Mouse (Mus musculus) liver, embryonic 16.5 days (tissue): ENCODE results near the gene Fcgrt. TPM values are rescaled to one million over a fixed set of nuclear protein-coding genes. Genes with fewer than 3 reads are reported as not detected.
A peak's percentile ranks its signal among the peaks of the same experiment; 100 is the strongest.

Source experiments
- ATAC-seq: fragments of 200-750 bp; cut with Nextera tagmentation; 2 replicates; pipeline ENCODE4 v1.8.0; 2017; ENCODE audit warnings: low read depth, mild to moderate bottlenecking, moderate number of reproducible peaks, moderate library complexity
- H3K27ac ChIP-seq: fragments of 300-500 bp; sonication (generic); 2 replicates; pipeline ENCODE4 v1.5.1; 2014; ENCODE audit warnings: mild to moderate bottlenecking, low read length
- H3K27me3 ChIP-seq: fragments of 300-500 bp; sonication (generic); 2 replicates; pipeline ENCODE4 v1.6.1; 2014; ENCODE audit warnings: low read depth, low read length, mixed read lengths; ENCODE audit not compliant: control insufficient read depth, insufficient read depth
- H3K36me3 ChIP-seq: fragments of 300-500 bp; sonication (generic); 2 replicates; pipeline ENCODE4 v1.6.1; 2014; ENCODE audit warnings: mild to moderate bottlenecking; ENCODE audit not compliant: control insufficient read depth, insufficient read depth
- H3K4me1 ChIP-seq: fragments of 300-500 bp; sonication (generic); 2 replicates; pipeline ENCODE4 v1.6.1; 2014; ENCODE audit warnings: low read depth, low read length, mixed read lengths; ENCODE audit not compliant: control insufficient read depth
- H3K4me2 ChIP-seq: fragments of 300-500 bp; sonication (generic); 2 replicates; pipeline ENCODE4 v1.6.1; 2014; ENCODE audit warnings: low read depth, low read length, mixed read lengths
- H3K4me3 ChIP-seq: fragments of 300-500 bp; sonication (generic); 2 replicates; pipeline ENCODE4 v1.5.1; 2014; ENCODE audit warnings: low read depth, mild to moderate bottlenecking, low read length
- H3K9ac ChIP-seq: fragments of 300-500 bp; sonication (generic); 2 replicates; pipeline ENCODE4 v1.6.1; 2014; ENCODE audit warnings: low read depth, low read length
- H3K9me3 ChIP-seq: fragments of 300-500 bp; sonication (generic); replicated peaks from 2 replicates; pipeline ENCODE4 v1.6.1; 2016; ENCODE audit warnings: low read length; ENCODE audit not compliant: control insufficient read depth
- WGBS: fragments of 180-500 bp; shearing (Covaris S2); extraction: QIAGEN DNeasy Blood & Tissue Kit; methylation state at CpG from one replicate; pipeline ENCODE4 v1.1.7; 2014; ENCODE audit not compliant: insufficient replicate concordance; 5-methylcytosine and 5-hydroxymethylcytosine counted together
- polyA plus RNA-seq: library from polyadenylated mRNA; unstranded; fragments of >200 nt; fragmentation: Nextera tagmentation; extraction: Ambion mirVana; gene quantifications from 2 replicates; pipeline ENCODE4 v1.2.1, GENCODE M21; 2015

Gene Fcgrt
- polyA plus RNA-seq, 1 experiment from 2014 or later = 56.1 TPM

DNA sequence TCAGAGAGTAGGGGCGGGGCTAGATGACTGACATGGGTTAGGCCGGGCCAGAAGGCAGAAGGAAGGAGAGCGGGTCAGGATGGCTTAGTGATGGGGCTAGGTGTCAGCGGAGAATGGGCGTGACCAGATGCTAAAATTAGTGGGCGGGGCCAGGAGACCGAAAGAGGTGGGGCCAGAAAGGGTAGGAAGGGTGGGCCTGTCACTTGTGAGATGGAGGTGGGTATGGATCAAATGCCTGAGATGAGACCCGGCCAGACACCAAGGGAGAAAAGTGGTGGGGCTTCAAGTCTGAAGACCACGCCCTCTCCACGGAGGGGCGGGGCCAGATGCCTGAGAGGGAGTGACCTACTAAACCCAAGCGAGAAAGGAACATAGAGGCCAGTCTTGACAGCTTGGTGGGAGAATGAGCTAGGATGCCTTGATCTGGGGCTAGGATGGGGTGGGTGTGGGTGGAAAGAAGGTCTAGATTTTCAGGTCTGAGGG is 30.9 kb upstream of the Fcgrt start:
- H3K9ac ChIP-seq = peak overlapping the region; percentile 25; the same call in 1 of the 2 replicates
- peak overlapping the region; percentile 79 for H3K4me3 ChIP-seq
- peak overlapping the region; percentile 70 for H3K27ac ChIP-seq
- H3K4me1 ChIP-seq = peaks cover 46% of the 10 kb centered on the region
- H3K4me2 ChIP-seq = peak overlapping the region; percentile 88
- ATAC-seq = peak; percentile 31
- WGBS = 6% methylated on average over 12 of the region's 12 CpGs
- no peaks in the 10 kb centered on the region for H3K27me3 ChIP-seq
- no peaks in the 10 kb centered on the region for H3K36me3 ChIP-seq
- no peaks in the 10 kb centered on the region for H3K9me3 ChIP-seq

DNA sequence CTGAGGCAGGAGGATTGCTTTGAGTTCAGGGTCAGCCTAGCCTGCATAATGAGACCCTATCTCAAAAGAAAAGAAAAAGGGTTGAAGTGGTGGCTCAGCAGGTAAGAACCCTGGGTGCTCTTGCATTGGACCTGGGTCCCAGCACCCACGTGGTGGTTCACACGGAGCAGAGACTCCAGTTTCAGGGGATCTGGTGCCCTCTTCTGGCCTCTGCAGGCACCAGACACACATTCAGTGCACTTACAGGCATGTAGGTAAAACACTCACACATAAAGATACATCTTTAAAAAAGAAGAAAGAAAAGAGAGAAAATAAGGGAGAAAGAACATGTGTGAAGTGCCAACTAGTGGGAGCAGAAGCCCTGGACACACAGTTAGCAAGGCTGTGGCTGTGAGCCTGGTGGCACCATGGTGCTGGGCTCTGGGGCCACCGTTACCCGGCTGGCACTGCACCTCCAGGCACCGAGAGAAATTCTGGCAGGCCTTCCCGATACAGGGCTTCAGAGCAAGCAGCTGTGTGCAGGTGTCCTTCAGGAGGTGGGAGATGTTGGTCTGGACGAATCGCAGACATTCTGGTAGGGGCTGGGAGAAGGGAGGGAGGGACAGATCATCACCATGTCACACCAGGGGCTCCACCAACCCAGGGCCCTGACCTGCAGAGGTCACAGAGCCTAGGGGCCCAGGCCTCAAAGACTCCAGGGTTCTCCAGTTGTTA is 30.0 kb upstream of the Fcgrt start:
- Histone ChIP-seq H3K4me3 (no peak overlapping the region), H3K4me2 (no peak overlapping the region), H3K9me3 (no peaks in the 10 kb centered on the region), H3K27ac (no peak overlapping the region), H3K9ac (no peak overlapping the region), H3K27me3 (no peaks in the 10 kb centered on the region), H3K36me3 (no peaks in the 10 kb centered on the region), H3K4me1 (peaks cover 49% of the 10 kb centered on the region)
- 80% methylated on average over 8 of the region's 8 CpGs for WGBS
- no peak for ATAC-seq

DNA sequence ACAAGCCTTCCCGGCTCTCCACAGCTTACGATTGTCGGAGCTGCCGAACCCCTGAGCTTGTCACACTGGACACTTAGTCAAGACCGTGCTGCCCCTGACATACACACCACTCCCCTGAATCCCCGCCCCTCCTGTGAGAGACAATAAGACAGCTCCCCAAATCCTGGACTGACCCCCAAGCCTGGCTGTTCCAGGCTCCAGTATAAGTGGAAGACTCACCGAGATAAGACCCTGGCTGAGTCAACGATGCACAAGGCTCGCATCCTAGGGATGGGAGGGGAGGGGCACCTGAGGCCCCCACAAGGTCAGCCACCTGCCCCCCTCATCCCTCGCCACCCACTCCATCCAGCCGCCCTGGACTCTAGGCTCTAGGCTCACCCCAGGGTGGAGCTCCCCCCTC is 28.2 kb upstream of the Fcgrt start:
- ATAC-seq = no peak
- H3K27ac ChIP-seq = no peak overlapping the region
- no peaks in the 10 kb centered on the region for H3K9me3 ChIP-seq
- H3K4me2 ChIP-seq = no peak overlapping the region
- peaks cover 5% of the 10 kb centered on the region for H3K36me3 ChIP-seq
- H3K9ac ChIP-seq = no peak overlapping the region
- no peak overlapping the region for H3K4me3 ChIP-seq
- 74% methylated on average over 11 of the region's 11 CpGs for WGBS
- no peaks in the 10 kb centered on the region for H3K27me3 ChIP-seq
- peaks cover 41% of the 10 kb centered on the region for H3K4me1 ChIP-seq

DNA sequence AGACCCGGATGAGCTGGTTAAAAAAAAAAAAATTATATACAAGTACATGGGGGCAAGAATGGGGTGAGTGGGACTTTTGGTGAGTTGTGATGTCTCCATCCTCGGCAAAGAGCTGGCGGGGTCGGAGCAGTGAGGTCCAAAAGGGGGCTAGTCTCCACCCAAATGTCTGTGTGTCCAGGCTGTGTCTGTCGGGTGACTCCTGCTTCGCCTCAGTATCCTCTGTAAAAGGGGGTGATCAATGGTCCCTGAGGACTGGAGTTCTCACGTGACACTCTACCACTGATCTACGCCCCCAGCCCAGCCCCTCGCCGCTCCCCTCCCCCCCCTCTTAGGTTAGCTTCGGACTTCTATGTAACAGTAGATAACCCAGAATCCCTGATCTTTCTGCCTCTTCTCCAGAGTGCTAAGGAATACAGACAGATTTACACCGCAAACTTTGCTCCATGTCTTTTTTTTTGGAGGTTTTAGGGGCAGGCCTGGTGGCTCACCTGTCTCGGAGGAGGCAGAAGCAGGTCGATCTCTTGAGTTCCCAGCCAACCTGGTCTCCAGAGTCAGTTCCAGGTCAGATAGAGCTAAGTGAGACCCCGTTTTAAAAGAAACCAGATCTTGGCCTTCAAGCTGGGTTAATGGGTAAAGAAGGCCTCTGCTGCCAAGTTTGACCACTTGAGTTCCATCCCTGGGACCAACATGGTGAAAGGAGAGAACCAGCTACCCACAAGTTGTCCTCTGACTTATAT is 26.3 kb upstream of the Fcgrt start:
- ATAC-seq = no peak
- Histone ChIP-seq H3K4me3 (peak overlapping the region; percentile 81), H3K4me1 (peaks cover 37% of the 10 kb centered on the region), H3K9me3 (no peaks in the 10 kb centered on the region), H3K27ac (peak overlapping the region; percentile 90; the same call in 1 of the 2 replicates), H3K36me3 (peaks cover 21% of the 10 kb centered on the region), H3K27me3 (no peaks in the 10 kb centered on the region), H3K9ac (peak overlapping the region; percentile 79), H3K4me2 (peak overlapping the region; percentile 96)
- WGBS = 42% methylated on average over 15 of the region's 15 CpGs

DNA sequence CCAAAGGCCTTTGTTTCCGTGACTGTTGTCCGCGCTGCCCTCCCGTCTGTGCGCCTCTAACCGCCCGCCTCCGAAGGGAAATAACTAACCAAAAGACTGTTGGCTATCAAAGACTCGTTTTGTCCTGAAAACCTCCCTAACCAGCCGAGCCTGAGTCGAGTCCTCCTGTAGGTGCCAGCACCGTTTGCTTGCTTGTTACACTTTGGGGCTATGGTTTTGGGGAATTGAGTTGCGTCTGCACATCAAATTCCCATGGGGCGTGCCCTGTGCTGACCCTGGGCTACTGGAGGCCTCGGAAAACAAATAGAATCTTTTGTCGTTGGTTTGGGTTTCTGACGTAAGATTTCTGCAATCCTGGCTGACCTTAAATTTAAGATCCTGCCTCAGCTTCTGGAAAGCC is 25.7 kb upstream of the Fcgrt start:
- H3K36me3 ChIP-seq = peaks cover 21% of the 10 kb centered on the region
- peak overlapping the region; percentile 81 for H3K4me3 ChIP-seq
- WGBS = under 1% methylated on average over 17 of the region's 17 CpGs
- H3K27ac ChIP-seq = peak overlapping the region; percentile 90
- H3K9me3 ChIP-seq = no peaks in the 10 kb centered on the region
- ATAC-seq = 0 out of 2 replicates have a peak, but pooled peaks have one; percentile 0
- H3K4me1 ChIP-seq = peaks cover 36% of the 10 kb centered on the region
- no peaks in the 10 kb centered on the region for H3K27me3 ChIP-seq
- peak overlapping the region; percentile 96 for H3K4me2 ChIP-seq
- peak overlapping the region; percentile 79 for H3K9ac ChIP-seq

DNA sequence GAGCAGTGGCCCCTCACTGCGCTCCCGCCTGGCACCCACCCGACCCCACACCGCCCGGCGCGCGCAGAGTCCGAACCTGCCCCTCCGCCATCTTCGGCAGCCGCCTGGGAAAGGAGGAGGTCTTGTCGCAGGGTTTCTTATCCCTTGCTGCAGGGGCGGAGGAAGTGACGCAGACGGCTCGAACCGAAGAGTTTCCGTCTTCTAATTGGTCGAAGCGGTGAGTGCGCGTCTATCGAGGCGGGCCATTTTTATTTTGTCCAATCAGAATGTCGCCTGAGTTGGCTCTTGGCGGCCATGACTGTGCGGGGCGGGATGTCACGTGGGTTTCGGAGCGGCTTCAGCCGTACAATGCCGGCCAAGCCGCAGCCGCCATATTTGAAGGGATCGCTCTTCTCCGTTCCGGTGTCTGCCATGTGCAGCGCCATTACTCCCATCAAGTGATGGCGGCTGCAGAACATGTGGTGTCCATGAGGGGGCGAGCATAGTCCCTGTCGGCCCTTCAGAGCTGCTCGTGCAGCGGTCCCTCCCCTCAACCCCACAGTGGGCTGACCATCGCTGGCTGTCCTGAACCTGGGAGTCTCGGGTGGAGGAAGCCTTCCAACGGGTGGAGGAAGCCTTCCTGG is 25.1 kb upstream of the Fcgrt start, which contains the start of gene Rpl13a:
Gene Rpl13a, minus strand, starts transcription at position 138 of the 623 bp plus-strand sequence.
- peak within 1 kb of the TSS; percentile 96 for H3K4me2 ChIP-seq
- H3K36me3 ChIP-seq = peaks cover 21% of the 10 kb centered on the region
- H3K9me3 ChIP-seq = no peaks in the 10 kb centered on the region
- peaks cover 35% of the 10 kb centered on the region for H3K4me1 ChIP-seq
- peak within 1 kb of the TSS; percentile 90 for H3K27ac ChIP-seq
- ATAC-seq = peak; percentile 82
- H3K4me3 ChIP-seq = peak within 1 kb of the TSS; percentile 81
- no peaks in the 10 kb centered on the region for H3K27me3 ChIP-seq
- WGBS = under 1% methylated on average over 48 of the region's 48 CpGs
- peak within 1 kb of the TSS; percentile 87 for H3K9ac ChIP-seq

DNA sequence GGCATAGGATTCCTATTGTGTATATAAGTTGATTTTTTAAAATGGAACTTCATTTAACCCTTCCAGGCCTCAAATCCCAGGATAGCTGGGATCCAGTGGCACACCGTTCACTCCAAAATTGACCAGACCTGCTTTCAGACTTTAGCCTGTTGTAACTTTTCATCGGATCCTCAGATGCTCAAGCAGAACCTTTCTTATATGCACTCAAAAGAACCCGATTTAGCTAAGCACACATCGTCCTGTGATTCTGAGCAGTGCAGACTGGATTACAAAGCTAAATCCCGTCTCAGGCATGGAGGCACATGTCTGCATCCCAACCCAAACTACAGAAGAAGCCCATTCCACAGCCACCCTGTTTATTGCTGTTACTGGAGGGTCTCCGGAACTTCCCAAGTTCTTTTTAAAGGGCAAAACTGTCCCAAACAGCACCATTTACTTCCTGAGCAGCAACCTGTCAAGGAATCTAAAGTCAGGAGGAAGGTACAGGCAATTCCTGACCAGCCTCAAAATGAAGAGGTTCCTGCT is 24.1 kb upstream of the Fcgrt start:
- H3K4me2 ChIP-seq = peak overlapping the region; percentile 84
- H3K9me3 ChIP-seq = no peaks in the 10 kb centered on the region
- no peak for ATAC-seq
- peak overlapping the region; percentile 86 for H3K27ac ChIP-seq
- whole genome bisulfite sequencing = 0% methylated on average over 6 of the region's 6 CpGs
- peak overlapping the region; percentile 87 for H3K9ac ChIP-seq
- H3K27me3 ChIP-seq = no peaks in the 10 kb centered on the region
- H3K36me3 ChIP-seq = peaks cover 23% of the 10 kb centered on the region
- peak overlapping the region; percentile 81 for H3K4me3 ChIP-seq
- peaks cover 41% of the 10 kb centered on the region for H3K4me1 ChIP-seq

DNA sequence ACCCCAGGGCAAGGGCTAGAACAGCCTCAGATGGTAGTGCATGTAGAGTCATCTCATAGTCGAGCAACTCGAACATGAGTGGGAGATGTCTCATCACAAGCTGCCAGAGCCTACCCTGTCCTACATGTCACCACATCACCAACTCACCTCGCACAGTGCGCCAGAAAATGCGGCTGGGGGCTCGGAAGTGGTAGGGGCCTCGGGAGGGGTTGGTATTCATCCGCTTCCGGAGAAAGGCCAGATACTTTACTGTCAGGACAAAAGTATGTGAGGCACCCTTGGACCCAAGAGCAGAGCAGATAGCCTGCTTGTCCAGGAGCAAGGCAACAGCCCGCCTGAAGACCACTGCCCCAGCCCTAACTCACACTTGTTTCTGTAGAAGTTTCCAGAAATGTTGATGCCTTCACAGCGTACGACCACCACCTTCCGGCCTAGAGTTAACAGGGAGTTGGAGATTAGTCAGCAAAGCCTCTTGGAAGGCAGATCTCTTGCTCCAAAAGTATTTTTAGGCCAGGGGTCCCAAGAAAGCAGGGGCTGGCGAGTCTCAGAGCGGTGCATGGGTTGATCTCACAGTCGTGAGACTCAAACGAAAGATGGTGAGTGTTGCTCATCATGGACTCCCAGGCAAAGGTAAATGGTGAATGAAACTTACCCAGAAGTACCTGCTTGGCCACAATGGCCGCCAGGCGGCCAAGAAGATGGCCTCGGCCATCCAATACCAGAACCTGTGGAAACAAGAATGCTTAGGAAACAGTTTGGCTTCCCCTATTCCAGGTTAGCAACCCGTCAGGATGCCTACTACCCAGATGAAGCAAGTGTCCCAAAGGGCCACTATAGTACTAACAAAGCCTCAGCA is 23.4 kb upstream of the Fcgrt start:
- H3K4me1 ChIP-seq = peaks cover 47% of the 10 kb centered on the region
- ATAC-seq = no peak
- H3K9ac ChIP-seq = peak overlapping the region; percentile 87
- no peaks in the 10 kb centered on the region for H3K27me3 ChIP-seq
- peak overlapping the region; percentile 84 for H3K4me2 ChIP-seq
- H3K9me3 ChIP-seq = no peaks in the 10 kb centered on the region
- peak overlapping the region; percentile 86 for H3K27ac ChIP-seq
- H3K4me3 ChIP-seq = peak overlapping the region; percentile 81
- H3K36me3 ChIP-seq = peaks cover 30% of the 10 kb centered on the region
- WGBS = 12% methylated on average over 21 of the region's 21 CpGs
